Mouse (Mus musculus): ENCODE data around the gene Nptx1.

Nptx1 gene

DNA sequence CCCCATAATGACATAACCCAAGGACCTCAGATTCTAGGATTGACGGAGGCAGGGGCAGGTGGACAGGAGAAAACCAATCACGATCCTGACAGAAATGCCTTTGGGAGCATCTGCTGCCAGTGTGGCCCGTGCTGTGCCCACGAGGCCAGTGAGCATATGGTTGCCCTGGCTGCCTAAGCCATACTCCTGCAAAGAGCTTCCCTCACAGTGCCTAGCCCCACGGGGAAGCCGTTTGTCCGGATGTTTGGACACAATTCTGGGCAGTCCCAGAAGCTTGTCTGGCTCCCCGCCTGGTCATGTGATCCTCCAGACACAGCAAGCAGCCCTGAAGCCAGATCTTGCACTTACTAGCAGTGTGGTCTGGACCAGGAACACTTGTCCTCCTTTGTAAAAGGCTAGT, 24.8 kb downstream of the Nptx1 start:
- peak; percentile 10 to 52 for DNase-seq

- peak in 1 of 2 experiments; percentile 4 for DNase-seq
Observed at GRCm38 (mm10) chr11:119521920-119522710, 25.4 kb downstream of the Nptx1 start.

DNA sequence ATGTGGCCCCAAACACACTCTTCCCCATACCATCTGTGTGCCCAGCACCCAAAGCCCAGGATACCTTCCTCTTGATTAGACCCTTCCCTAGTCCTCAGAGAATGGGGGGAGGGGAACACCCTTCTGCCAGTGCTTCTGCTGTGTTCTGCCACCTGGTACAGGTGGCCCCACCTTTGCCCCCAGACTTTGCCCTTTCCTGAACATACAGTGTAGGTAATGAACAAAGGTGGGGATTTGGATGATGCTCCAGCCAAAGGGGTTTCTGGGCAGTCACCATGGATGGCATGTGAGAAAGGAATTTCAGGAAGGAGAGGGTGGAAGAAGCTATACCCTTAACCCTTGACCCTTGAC, 26.9 kb downstream of the Nptx1 start:
- no peak for DNase-seq

DNA sequence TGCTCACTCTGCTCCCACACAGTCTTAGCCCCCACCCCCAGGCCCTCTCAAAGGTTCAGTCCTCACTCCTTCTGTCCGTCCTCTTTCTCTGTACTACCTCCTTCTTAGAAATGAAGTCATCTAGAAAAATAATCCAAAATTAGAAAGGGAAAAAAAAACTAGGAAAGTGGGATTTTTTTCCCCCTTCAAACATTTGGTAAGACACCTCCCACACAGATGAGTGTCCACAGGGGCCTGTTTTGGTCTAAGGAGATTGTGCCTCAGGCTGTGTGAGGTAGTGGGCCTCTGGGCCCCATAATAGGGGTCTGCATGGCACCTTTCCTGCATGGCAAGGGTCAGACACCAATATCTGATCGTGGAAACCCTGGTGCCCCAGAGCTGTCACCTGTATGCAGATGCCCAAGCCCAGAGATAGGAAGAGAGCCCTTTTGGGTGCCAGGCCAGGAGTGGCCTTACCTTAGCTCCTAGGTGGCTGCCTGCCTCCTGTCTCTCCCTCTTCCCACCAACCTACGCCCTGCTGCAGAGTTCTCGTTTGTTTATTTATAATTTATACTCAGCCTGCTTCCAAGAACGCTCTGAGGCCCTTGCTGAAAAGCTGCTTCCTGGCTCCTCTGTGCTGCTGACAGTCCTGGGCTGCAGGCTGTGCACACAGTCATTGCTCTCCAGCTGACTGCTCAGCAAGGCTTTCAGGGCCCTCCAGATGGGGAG, 27.4 kb downstream of the Nptx1 start:
- DNase-seq, result no peak

- DNase-seq, result no peak
Observed at GRCm38 (mm10) chr11:119519387-119519786, 28.2 kb downstream of the Nptx1 start.

GRCm38 (mm10) chr11:119516677-119517361, 30.7 kb downstream of the Nptx1 start:
- DNase-seq, result no peak

DNA sequence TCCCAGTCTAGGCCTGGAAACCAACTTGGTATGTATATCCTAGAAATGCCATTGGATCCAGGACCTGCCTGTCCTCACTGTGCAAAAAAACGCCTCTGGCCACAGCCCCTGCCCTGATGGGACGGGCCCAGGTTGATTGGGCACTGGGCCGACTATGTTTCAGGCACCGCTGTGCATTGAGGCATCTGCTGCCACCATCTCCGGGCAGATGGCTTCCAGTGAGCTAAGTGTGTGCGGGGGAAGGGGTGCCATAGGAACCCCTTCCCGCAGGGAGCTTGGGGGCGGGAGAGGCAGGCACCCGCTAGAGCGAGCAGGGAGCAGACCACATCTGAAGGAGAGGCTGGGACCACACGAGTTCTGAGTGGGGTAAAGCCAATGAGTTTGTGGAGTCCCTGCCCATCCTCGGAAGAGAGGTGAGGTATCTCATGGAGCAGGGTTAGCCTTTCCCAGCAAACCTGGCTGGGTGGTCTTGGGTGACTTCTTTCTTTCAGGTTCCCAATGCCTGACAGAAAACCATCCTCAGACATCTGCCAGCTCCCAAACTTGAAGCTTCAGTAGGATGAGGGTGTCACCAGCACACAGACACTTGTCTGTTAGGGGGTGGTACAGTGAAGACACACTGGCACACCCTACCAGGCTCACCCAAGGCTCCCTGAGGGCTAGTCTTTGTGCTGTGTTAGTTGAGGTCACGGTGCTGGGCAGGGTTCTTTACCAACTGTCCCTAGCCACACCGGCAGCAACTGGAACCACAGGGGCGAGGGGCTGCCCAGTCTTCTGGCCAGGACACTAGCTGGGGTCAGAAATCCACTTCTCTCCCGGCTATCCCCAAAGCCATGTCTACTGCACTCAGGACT, 31.5 kb downstream of the Nptx1 start:
- no peak for DNase-seq

- DNase-seq, result no peak
Observed at GRCm38 (mm10) chr11:119514967-119515636, 32.5 kb downstream of the Nptx1 start.

DNA sequence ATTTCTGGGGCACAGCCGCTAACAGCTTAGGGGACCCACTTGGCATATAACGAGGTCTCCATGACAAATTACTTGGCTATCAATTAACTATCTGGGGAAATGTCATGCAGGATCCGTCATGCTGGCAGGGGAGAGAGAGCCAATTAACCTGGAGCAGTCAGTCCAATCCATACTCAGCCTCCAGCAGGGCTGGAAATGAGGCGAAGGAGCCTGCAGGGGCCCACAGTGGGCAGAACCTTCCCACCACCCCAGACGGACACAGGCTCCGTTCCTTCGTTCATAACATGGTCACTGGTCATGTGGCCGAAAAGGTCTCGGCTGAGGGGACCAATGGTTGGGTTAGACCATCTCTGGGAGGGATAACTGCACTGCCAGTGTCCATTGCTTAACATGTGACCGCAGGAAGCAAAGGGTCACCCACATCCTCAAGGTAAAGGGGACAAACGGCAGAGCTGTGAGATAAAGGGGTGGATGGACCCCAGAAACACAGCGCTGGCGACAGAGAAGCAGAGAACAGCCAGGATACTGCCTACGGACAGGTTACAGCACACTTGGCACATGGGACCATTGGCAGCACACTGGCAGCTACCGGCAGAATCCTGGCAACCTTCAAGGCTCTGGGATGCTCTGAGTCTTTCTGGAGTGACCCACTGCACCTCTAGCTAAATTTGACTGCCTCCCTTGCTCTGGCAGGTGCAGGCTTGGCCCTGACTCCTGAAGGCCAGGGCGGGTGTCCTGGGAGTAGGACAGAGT, 33.3 kb downstream of the Nptx1 start:
- no peak for DNase-seq

DNA sequence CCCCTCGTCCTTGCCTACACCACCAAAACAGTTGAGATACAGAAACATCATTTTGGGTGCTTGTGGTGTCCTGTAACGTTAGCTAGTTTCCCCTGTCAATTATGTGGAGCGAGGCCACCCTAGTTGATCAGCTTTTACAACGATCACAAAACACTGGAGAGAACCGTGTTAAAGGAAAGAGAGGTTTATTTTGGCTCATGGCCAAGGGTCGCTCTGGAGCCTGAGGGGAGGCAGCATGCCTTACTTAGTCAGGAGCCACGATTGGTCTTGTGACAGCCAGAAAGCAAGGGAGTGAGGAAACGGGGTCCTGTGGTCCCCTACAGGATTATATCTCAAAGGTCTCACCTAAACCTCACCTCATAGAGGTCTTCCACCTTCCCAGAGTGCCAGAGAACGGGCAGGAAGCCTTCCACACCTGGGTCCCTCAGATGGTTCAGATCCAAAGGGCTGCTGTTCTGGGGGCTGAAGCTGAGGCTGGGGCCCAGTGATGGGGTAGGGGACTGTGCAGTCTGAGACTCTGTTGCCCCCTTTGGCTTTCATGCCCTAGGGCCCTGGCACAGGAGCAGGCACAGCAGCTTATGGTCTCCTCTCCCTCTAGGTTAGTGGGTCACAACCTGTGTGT, 34.4 kb downstream of the Nptx1 start:
- DNase-seq, result no peak

DNA sequence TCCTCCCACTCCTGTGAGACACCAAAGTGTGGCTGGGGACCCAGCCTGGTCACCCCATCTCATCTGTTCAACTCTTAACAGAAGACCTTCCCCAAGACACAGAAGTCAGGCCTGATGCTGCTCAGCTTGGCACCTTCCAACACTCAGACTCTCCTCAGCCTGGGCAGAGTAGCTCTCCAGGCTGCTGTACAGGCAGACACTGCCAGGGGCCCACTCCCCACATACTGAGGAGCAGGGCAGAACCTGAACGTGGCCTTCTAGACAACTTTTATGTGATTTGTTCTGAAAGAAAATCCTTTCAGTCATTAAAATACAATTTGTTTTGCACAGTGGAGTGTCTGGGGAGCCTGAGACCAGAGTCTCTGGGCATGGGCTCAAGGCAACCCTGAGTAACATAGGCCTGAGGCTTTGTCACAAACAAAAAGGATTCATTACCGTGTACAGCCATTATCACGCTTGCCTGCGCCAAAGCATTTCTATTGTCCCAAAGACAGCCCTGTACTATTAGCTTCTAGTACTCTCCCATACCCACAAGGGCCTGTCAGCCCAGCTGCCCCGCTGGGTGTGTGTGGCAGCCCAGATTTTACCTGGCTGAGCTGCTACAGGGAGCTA, 38.3 kb downstream of the Nptx1 start:
- DNase-seq, result no peak

GRCm38 (mm10) chr11:119507772-119508171, 39.8 kb downstream of the Nptx1 start:
- DNase-seq, result no peak

GRCm38 (mm10) chr11:119506386-119506785, 41.2 kb downstream of the Nptx1 start:
- no peak for DNase-seq

DNA sequence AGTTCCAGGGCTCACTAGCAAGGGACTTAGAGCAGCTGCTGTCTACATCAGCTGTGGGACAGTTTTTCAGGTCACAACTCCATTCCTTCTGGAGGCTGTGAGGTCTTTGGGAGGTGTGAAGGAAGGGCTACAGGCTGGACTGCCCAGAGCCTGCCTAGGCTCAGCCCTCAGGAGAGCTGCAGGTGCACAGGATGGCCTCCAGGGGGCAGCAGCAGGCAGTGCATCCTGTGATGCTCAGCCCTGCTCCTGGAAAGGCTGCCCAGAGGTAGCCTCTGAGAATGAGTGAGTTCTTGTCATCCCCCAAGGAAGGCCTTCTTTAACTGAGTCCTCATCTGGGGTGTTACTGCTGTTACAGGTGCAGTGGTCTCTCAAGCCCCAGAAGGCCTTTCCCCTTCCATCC, 43.9 kb downstream of the Nptx1 start:
- peak; percentile 42 to 84 for DNase-seq

- DNase-seq, result no peak
Observed at GRCm38 (mm10) chr11:119500011-119500410, 47.5 kb downstream of the Nptx1 start.

DNA sequence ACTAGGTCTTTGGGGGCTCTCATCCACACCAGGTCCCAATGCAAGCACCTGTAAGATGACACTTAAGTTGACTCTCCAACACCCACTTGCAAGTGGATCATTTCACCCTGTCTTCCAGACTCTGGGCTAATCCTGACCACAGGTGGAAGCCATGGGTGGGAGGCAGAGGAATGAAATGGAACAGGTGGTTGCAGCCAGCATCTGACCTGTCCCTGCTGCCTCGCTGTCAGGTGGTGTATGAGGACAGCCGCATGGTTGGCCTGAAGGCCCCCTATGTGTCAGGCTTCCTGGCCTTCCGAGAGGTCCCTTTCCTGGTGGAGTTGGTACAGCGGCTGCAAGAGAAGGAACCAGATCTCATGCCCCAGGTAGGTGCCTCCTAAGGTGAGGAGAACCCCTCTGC, 48.3 kb downstream of the Nptx1 start:
- DNase-seq, result no peak

GRCm38 (mm10) chr11:119497451-119497850, 50.1 kb downstream of the Nptx1 start:
- no peak for DNase-seq

GRCm38 (mm10) chr11:119496147-119496546, 51.4 kb downstream of the Nptx1 start:
- no peak for DNase-seq

GRCm38 (mm10) chr11:119493516-119493915, 54.0 kb downstream of the Nptx1 start:
- no peak for DNase-seq

DNA sequence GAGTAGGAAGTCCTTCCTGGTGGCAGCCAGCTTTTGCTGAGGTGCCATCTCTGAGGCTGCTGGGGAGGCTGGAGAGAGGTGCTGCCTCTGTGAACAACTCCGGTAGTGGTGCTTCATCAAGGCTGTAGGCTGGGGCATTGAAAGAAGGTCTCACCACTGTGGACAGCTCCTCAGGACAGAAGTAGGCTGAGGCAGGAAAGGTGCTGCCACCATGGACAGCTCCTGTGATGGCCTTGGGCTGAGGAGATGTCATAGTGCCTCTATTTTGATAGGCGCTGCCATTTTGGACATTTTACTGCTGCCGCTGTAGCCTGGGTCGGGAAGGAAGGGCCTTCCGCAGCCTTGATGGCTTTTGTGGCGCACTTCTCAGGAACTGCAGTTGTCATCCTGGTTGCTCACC, 54.7 kb downstream of the Nptx1 start:
- DNase-seq, result no peak

GRCm38 (mm10) chr11:119491690-119492087, 55.9 kb downstream of the Nptx1 start:
- DNase-seq, result no peak
